Mouse (Mus musculus): ENCODE data around the gene Defb45.

DNA sequence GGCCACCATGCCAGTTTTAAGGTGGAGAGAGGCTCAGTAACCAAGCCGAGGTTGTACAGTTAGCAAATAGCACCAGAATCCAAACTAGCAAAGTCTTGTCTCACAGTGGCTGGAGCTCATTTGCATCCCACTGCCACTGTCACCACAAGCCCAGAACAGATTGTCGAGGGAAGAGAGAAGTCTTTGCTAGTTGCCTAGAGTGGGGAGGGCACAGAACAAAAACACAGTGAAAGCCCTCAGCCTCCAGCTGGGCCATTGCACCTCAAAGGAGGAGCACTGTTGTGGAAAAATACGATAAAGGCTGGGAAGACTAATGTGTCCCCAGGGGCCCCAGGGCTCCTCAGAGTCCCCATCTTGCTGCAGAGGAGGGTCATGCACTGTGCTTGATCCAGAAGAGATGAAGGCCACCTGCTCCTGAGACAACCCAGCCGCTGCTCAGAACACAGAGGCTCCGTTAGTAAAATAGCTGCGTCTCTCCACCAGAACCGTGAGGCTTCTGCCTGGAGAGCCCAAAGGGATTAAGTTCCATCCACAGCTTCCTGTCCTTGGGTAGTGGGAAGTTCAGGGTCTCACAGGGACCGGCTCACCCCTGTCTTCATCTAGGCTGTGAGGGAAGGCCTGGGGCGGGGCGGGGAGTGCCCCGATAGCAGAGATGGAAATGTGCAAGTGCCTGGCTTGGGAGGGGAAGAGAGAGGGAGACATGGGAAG lies 40.4 kb upstream of the Defb45 start:
- TF ChIP-seq GATA1 (IDR thresholded peaks at IDR 0.05; ENCODE audit: borderline replicate concordance, low read length) (no peak), FLI1 (IDR thresholded peaks at IDR 0.05; ENCODE audit: low read length) (no peak)

Measured in megakaryocyte, embryonic 14.5 days (primary cell).